Mouse (Mus musculus): Measurements from ENCODE around the gene Vmac. TPM values are rescaled to one million over a fixed set of nuclear protein-coding genes. Genes with fewer than 3 reads are reported as not detected.

Vmac gene
- total RNA-seq, 2 experiments from 2014 or later = 3.3 to 3.5 TPM

DNA sequence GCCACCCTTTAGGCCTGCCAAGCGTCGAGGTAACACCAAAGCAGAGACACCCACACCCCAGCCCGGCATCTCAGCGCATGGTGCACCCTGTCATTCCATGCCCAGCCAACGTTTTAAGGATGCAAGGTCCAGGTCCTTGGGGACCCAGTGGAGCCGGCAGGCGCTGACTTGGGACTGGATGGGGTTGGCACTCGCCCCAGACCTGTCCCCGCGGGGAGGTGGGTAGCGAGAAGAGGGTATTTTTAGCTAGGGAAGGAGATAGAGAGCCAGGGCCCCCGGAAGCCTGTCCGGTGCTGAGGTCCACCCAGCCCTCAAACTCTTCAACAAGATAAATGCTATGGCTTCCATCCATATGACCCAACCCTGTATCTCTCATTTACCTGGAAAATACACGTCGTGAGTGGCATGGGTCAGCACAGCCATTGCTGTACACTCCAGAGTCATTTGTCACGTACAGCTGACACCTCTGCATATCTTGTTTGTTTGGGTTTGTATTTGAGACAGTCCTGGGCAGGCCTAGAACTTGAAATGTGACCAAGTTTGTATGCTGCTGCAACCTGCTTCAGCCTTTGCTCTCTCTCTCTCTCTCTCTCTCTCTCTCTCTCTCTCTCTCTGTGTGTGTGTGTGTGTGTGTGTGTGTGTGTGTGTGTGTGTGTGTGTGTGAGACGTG is 22.4 kb upstream of the Vmac start:
- DNase-seq = no peak

- DNase-seq = no peak
These were observed 20.4 kb upstream of the Vmac start for GRCm38 (mm10) chr17:56738221-56738620.

DNA sequence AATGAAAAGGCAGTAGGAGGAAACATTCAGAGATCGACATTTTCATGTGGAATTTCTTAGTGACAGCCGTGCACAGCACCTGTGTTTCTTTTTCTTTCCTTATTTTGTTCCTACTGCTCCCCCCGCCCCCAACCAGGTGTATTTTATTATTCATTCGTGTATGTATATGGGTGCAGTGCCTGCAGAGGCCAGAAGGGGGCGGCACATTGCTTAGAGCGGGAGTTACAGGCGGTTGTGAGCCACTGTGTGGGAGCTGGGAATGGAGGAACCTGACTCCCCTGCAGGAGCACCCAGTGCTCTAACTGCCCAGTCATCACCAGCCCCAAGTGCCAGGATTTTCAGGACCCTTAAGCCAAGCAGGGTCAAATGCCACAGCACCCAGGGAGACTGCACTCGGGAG is 18.7 kb upstream of the Vmac start:
- no peak for DNase-seq

GRCm38 (mm10) chr17:56729656-56730055 is 11.8 kb upstream of the Vmac start:
- DNase-seq = no peak

DNA sequence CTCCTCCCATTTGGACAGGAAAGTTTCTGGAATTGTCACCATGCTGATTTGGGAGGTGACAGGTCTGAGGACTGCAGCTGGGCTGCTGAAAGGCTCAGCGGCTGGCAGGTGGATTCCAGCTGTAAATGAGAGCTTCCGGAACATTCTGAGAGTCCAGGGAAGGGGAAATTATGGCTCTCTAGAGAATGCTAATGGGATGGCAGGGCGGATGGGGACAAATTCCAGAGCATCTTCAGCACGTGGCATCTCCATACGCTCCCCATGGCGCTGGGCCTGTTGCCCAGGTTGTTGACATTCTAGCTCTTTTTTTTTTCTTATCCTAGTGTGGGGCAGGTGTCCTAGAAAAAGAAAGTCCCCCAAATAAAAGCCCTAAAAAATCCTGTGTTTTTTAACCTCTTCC is 11.3 kb upstream of the Vmac start:
- no peak for DNase-seq

DNA sequence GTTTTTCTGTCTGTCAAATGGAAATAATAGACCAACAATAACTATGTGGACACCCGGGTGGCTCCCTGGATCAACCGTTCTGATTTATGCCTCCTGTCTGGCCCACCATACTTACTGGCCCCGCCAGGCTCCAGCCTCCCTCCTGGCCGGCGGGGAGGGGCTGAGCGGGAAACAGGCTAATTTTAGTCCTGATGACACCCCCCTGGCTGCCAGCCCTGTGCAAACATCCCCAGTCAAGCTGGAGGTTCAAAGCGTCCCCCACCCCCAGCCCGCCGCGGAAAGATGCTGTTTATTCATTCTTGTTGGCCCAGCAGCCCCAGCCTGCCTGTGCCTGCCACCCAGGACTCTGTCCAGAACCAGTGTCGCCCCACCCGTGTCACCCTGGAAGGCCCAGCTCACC is 10.3 kb upstream of the Vmac start:
- no peak for DNase-seq

- DNase-seq = no peak
These were observed 9.8 kb upstream of the Vmac start for GRCm38 (mm10) chr17:56727659-56728058.

GRCm38 (mm10) chr17:56727029-56727649 is 9.3 kb upstream of the Vmac start:
- DNase-seq = no peak

DNA sequence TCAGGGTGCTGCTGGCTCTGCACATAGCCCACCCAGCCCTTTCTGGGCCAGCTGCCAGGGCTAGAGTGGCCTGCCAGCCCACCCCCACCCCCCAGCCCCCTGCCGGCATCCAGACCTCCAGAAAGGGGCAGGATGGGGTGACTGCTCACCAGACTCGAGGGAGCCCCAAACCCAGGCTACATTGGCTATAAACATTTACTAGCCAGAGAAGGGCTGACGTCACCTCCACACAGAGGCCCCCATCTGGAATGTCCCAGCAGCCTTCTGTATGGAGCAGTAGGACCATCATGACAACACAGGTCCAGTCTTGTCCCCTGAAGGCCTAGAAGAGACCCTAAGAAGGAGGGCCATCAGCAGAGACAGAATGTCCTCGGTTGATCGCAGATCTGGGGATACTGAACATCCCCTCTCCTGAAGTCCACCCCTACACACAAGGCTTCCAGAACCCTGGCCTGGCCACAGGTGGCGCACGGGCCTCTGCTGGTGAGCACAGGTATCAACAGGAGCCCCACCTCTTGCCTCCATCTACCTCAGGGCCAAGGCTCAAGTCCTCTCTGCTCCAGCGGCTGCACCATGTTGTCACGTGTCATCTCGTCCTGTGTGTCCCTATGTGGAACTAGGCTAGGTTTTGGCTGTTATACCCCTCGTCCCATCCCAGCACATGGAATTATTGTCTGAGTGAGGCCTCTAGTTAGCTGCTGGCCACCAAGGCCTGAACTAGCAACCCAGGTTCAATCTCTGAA is 5.8 kb upstream of the Vmac start:
- DNase-seq = no peak

GRCm38 (mm10) chr17:56722441-56722840 is 4.6 kb upstream of the Vmac start:
- DNase-seq = peak; percentile 84

DNA sequence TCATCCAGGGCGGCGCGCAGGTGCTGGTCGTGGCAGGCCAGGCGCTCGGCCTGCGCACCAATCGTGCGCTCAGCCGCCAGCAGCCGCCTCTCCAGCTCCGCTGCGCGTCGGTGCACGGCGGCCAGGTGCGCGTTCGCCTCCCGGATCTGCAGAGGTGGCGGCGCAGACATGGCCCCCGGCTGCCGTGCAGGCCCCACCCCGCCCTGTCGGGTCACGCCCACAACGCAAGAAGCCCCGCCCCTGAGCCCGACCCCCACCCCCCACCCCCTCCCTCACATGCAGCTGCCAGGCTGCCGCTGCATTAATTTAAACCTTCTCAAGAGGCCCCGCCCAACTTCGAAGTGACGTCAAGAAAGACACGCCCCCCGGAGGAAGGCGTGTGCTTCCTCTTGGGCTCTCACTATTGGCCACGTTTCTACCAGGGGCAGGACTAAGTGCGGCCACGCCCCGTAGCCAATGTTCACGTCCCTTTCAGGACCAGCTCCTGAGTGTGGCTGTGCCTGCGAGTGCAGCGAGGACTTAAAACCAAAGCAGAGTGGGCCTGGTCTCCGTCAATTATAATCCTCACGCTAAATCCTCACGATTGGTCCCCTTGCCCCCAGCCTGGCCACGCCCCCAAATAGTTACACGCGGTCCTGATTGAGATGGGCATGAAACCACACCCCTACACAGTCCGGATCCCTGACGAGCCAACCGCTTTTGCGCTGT is 1.0 kb downstream of the Vmac start:
- peak; percentile 95 for DNase-seq

GRCm38 (mm10) chr17:56715914-56716654 is 1.7 kb downstream of the Vmac start:
- DNase-seq = no peak

GRCm38 (mm10) chr17:56715360-56715759 is 2.5 kb downstream of the Vmac start:
- no peak for DNase-seq

- DNase-seq = no peak
These were observed 8.1 kb downstream of the Vmac start for GRCm38 (mm10) chr17:56709708-56710107.

- DNase-seq = no peak
These were observed 9.1 kb downstream of the Vmac start for GRCm38 (mm10) chr17:56708692-56709091.

DNA sequence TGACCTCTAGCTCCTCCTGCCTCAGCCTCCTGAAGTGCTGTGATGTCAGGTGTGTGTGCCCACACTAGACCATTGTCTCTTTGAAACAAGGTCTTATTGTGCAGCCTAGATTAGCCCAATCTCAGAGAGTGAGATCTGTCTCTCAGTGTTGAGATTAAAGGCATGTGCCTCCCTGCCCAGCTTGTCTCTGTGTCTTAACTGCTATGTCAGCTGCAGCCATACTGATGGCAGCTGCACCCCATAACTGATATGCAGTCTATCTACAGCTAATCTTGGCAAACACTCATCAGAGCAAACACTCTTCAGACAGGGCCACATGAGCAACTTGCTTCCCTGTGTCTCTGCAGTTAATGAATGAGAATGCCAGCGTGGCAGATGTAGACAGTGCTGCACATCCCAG is 11.3 kb downstream of the Vmac start:
- no peak for DNase-seq

DNA sequence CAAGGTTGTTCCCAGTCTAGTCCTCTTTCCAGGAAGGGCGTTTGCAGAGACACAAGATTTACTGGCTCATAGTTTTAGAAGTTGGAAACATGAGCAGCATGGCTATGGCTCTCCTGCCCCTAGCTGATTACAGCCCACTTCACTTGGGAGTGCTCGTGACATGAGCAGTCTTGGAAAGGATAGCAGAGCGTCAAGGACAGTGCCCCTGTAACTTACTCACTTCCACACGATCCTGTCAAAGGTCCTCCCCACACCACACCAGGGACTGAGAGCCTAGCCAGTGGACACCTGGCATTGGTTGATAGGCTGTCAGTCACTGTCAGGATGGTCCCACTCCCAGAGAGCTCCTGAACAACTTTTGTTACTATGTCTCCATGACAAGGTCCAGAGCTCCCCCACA is 14.8 kb downstream of the Vmac start:
- no peak for DNase-seq

DNA sequence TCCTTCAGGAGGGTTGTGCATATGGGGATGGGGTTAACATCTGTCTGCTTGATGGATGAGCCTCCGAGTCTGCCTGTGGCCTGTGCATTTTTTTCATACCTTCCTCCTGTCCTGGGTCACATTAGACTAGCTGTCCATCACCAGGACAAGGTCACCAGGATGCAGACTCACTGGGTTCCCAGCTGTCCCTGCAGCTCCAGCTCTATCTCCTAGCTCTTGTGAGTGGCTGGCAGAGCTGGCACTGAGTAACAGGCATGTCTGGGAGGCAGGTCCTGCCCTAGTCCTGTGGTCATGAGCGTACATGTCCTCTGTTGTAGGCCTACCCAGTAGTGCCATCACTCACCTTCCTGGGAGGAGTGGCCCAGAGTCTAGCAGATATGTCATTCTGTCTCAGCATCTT is 17.4 kb downstream of the Vmac start:
- no peak for DNase-seq

DNA sequence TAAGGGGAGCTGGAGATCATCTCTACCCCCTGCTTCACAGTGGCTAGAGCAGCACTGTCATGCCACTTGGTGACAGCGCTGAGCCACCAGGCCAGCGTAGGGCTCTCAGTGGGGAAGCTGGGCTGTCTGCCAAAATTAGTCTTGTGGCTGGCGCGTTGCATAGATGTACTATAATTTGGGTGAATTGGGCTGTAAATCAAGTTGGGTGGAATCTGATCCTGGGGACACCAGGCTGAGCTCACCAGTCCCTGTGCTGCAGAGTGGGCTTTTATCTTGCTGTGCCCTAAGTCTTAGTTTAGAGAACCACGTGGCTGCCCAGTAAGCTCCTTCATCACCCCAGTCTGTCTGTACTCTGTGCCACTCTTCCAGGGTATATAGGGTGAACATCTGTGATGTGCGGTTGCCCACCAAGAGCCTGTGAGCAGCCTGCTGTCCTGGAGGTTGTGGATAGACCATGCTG is 23.9 kb downstream of the Vmac start:
- peak; percentile 56 for DNase-seq

DNA sequence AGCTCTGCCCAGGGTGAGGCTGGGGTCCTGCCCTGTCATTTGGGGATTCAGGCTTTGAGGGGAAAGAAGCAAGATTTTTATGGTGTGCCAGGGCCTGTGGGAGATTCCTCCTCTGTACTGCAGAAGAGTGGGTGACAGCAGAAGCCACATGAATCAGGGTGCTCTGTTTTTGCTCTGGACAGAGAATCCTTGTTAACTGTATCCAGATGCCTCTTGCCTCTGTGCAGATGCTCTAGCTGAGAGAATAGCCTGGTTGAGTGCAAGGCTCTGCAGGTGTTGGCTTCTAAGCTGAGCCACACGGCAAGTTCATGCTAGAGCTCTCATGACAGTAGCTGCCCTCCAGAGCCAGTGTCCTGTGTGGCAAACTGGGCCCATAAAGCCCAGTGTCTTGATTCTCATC is 24.4 kb downstream of the Vmac start:
- DNase-seq = no peak

GRCm38 (mm10) chr17:56688689-56689088 is 29.1 kb downstream of the Vmac start:
- DNase-seq = no peak

GRCm38 (mm10) chr17:56688045-56688444 is 29.8 kb downstream of the Vmac start:
- DNase-seq = no peak

Measured in gastrocnemius, postnatal 25 days (tissue).